Mouse (Mus musculus): Measurements from ENCODE around the gene Creb1. TPM values are rescaled to one million over a fixed set of nuclear protein-coding genes. Genes with fewer than 3 reads are reported as not detected.
A peak's percentile ranks its signal among the peaks of the same experiment; 100 is the strongest.

The Creb1 gene
- 7.6 and 14.2 TPM in 2 replicates for polyA plus RNA-seq (2012; rRNA removed)

DNA sequence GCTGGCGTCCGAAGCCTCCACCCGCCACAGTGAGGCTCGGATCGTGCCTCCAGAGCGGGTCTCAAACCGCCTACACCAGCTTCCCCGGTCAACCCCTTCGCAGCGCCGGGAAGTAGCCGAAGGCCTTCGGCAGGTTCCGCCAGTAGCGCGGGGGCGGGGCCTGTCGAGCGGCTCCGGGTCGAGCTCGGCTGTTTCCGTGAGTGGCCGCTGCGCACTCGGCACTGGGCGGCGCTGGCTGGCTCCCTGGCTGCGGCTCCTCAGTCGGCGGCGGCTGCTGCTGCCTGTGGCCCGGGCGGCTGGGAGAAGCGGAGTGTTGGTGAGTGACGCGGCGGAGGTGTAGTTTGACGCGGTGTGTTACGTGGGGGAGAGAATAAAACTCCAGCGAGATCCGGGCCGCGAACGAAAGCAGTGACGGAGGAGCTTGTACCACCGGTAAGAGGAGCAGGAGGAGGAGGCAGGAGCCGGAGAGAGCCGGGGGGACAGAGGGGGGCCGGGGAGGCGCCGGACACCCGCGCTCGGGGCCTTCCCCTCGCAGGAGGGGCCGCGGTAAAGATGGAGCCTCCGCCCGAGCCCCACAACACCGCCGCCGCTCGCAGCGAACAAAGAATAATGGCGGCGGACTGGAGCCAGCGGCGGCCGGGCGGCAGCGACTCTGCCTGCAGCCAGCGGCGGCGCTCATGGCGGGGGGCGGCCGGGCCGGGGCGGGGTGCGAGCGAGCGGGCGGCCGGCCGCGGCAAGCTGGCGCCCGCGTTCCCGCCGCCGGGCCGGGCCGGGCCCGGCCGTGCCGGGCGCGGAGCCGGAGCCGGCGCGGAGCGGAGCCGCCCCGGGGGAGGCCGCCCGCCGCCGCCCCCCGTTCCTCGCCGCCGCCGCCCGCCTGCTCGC, at the start of gene Creb1:
Gene Creb1, plus strand, starts transcription at position 57 of the 882 bp plus-strand sequence.
- WGBS: 1% methylated on average over 113 of the region's 119 CpGs
- peak; percentile 82 for DNase-seq (ENCODE audit: low read depth, low spot score)

DNA sequence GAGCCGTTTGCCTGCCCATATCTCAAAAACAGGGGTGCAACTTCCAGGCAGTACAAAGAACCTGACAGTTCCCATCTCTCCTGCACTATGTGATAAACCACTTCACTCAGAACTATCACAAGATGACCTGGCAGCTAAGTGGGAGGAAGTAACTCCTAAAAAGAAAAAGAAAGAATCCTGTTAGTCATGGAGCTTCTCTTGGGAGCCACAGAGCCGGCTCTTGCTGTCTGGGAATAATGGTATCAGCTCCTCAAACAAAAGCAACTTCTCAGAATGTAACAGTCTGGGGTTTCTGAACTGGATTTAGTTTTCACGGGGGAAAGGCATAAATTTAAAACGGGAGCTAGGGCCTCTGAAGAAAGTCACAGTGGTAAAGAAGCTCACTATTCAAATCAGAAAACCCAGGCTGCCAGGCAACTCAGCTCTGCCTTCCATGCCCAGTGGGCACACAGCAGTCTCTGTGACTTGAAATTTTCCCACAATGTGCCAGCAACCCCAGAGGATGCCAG, 43.9 kb upstream of the Creb1 start:
- 45% methylated on average over 4 of the region's 4 CpGs for WGBS

DNA sequence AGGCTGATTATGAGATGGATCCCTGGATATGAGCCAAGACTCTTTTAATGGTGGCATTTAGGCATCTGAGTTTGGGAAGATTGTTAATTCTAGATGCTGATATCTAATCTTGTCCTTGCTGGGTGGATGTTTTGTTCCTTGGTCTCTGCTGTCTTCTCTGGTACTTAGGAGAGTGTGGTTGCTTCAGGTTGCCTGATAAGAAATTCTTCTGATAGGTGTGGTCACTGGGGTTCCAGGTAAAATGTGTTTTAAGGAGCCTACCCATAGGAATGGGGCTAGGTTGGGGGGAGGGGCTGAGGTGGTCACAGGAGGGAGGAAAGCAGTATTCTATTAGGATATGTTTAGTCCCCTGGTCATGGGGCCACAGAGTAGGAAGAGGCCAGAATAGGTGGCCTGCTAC, 35.6 kb upstream of the Creb1 start:
- no peak for DNase-seq (ENCODE audit: low read depth, low spot score)

More for the DNA sequence above, 43.9 kb upstream of the Creb1 start:
- DNase-seq (ENCODE audit: low read depth, low spot score): no peak

DNA sequence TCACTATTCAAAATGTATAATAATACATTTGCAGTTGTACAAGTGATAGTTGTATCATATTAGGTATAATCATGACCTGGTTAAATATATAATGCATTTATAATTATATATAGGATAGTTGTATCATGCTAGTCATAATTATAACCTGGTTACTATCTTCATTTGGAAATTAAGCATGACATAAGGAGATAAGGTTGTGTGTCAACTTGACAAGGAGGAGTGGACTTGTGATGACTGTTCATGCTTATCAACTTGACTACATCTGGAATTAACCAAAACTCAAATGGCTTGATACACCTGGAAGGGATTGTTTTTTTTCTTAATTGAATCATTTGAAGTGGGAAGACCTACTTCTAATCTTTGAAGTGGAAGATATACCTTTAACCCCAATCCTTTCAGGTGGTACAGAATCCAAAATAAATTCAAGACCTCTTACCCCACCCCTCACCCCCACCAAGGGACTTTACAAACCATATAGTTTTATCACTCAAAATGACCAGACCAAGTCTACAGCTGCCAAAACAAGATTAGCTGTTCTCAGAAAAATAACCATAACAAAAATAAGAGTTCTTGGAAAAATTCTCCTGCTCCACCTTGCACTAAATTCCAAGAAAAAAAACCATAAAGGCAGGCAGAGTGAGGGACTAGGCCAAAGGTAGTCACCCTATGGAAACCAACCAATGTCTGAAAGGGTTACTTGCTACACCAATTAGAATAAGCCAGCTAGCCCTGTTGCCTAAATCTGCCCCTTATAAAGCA, 30.9 kb upstream of the Creb1 start:
- no peak for DNase-seq (ENCODE audit: low read depth, low spot score)

DNA sequence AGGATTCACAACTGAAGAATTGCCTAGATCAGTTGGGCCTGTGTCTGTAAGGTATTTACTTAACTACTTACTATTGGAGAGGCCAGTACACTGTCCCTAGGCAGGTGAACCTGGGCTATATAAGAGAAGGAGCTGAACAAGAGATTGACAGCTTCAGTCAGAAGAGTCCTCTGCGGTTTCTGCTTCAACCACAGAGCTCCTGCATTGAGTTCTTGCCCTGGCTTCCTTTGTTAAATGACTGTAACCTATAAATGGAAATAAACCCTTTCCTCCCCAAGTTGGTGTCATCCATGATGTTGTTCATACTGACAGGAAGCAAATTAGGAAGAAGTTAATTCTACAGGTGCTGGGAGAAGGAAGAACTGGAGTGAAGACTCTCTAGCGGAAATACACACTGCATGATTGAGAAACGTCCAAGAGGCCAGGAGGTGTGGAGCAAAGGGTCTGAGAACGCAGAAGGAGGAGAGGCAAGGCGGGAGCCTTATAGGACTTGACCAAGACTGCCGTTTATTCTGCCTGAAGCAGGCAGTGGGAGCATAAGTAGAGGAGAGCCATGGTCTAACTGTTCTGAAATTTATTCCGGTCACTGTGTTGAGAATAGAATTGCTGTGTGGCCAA, 23.9 kb upstream of the Creb1 start:
- DNase-seq (ENCODE audit: low read depth, low spot score): no peak
- 77% methylated on average over 7 of the region's 7 CpGs for WGBS

DNA sequence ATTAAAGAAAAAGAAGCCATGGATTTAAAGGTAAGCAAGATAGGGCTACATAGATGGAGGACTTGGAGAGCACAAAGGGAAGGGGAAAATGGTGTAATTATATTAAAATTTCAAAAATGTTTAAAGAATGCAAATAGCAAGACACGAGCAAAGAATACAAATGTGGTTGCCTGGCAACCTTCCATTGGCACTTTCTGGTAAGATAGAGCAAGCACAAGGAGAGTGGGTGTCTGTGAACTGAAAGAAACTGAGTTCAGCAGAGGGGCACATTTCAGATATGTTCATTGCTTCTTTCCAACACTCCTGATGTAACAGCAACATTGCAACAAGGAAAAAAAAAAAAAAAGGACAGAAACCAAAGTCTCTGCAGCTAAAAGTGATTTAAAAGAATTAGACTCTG, 22.8 kb upstream of the Creb1 start:
- 48% methylated on average over 1 of the region's 1 CpGs for WGBS
- no peak for DNase-seq (ENCODE audit: low read depth, low spot score)

DNA sequence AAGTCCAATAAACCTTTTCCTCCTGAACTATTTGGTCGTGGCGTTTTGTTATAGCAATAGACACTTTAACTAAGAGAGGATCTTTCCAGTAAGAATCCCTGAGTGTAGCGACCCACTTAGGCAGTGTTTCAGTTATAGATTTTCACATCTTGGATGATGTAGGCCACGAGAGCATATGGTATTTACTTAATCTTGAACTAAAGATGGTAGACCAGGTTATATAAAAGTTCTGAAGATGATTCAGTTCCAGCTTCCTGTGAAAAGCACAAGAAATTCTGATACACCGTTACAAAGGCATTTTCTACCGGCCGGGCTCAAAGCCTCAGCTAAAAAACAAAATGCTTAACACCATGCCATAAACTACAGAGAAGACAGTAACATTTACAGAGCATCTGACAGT, 18.3 kb upstream of the Creb1 start:
- WGBS: 79% methylated on average over 7 of the region's 7 CpGs
- no peak for DNase-seq (ENCODE audit: low read depth, low spot score)

DNA sequence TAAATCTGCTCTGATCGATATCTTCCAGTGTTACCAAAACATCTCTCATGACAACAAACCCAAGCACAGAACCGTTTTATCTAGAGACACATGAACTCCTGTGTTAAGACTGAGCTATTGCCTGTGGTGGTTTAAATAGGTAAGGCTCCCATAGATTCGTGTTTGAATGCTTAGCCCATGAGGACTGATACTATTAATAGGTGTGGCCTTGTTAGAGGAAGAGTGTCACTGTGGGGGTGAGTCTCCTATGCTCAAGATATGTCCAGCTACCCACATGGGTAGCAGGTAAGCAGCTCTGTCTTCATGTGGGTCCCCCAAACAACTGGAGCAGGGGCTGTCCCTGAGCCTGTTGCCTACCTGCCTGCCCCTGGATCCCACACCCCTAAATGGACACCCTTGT, 15.9 kb upstream of the Creb1 start:
- 70% methylated on average over 3 of the region's 3 CpGs for WGBS
- no peak for DNase-seq (ENCODE audit: low read depth, low spot score)

DNA sequence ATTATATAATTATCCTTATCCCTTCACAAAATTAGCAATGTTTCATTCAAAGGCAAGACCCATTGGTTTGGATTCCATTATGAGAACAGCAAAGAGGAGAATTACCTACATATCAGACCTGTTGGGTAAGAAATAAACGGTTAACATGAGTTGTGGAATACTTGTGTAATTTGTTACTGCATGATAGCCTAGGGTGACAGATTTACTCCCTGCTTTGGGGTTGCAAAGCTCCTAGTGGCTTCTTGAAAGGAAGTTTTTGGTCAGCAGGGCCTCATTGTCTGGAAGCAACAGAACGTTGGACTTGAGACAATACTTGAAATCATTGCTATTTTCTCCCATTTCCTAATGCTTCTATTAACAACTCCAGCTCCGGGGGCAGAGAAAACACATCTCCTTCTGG, 14.0 kb upstream of the Creb1 start:
- DNase-seq (ENCODE audit: low read depth, low spot score): no peak
- WGBS: 59% methylated on average over 3 of the region's 3 CpGs

DNA sequence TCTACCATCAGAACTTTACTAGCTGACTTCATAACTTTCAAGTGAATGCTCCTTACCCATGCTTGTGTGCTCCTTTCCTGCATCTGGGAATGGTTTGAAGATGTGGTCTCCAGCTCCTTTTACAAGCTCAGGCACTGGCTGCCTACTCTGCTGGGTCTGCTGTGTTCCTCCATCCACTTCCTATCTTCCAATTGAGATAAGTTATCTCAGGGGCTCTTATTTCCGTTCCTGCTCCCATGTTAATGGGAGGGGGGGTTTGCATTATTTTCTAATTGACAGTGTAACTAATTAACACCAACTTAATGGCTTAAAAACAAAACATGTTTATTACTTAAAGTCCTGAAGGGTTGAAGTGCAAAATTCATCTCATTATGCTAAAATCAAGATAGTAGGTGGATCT, 13.1 kb upstream of the Creb1 start:
- WGBS: 74% methylated on average over 1 of the region's 1 CpGs
- no peak for DNase-seq (ENCODE audit: low read depth, low spot score)

DNA sequence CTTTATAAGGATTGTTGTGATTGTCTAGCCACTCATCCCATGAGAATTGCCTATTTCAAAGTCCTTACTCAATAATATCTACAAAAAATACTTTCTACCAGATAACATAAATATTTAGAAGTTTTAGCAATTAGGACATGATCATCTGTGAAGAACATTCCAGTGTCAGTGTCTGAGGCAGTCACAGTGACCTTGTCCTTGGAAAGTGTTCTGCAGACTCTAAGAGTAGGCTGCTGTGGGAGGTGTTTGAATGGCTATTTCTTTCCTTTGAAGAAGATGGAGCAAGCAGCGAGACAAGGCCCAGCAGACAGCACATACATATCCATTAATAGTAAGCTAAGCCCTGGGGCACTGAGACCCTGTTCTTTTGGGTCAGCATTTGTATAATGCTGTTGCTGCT, 12.5 kb upstream of the Creb1 start:
- DNase-seq (ENCODE audit: low read depth, low spot score): no peak
- 63% methylated on average over 1 of the region's 1 CpGs for WGBS

DNA sequence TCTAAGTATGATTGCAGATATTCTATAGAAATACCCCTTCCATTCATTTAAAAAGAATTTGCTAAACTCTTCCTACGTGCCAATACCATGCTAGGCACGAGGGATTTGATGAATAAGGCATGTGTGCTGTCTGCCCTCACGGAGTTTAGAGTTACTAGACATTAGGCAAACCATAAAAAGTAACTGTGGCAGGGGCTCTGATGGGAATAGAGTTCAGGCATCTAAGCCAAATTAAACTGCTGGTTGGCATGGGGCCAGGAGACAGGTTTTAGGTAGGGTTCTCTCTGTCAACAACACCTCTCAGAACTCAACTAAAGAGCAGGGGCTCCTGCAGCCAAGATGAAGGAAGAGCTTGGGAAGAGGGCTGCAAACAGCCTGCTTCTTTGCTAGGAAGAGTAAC, 10.7 kb upstream of the Creb1 start:
- no peak for DNase-seq (ENCODE audit: low read depth, low spot score)
- WGBS: 30% methylated on average over 3 of the region's 3 CpGs

DNA sequence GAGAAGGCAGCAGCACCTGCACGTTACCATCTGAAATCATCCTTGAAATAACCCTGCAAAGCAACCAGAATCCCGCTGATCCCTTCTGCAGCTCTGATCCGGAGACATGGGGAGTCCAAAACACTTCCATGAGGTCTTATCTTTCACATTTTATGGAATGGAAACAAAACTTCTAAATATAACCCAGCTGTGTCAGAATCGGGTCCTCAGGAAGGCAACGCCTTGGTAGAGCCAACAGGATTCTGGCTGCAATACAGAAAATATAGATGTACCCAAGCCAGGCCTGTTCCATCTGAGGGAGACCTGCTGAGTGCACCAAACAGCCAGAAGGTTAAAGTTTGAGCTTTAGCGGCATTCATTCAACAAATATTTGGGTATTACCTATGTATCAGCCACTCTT, 9.8 kb upstream of the Creb1 start:
- no peak for DNase-seq (ENCODE audit: low read depth, low spot score)
- 70% methylated on average over 6 of the region's 6 CpGs for WGBS

DNA sequence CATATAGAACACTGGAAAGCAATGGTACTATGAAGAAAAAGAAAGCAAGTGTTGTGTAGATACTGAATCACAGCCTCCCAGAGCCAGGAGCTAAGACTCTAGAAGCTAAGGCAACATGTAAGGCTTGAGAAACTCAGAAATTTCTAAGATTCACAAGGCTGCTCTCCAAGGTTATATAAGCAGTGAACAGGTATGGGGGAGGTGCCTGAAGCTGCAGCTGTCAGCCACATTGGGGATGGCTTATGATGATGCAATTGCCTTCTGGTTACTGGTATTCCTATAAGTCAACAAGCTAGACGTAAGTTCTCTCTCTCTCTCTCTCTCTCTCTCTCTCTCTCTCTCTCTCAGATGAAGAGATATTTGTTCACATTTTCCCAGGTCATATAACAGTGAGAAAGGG, 9.3 kb upstream of the Creb1 start:
- WGBS: 54% methylated on average over 1 of the region's 1 CpGs
- no peak for DNase-seq (ENCODE audit: low read depth, low spot score)

DNA sequence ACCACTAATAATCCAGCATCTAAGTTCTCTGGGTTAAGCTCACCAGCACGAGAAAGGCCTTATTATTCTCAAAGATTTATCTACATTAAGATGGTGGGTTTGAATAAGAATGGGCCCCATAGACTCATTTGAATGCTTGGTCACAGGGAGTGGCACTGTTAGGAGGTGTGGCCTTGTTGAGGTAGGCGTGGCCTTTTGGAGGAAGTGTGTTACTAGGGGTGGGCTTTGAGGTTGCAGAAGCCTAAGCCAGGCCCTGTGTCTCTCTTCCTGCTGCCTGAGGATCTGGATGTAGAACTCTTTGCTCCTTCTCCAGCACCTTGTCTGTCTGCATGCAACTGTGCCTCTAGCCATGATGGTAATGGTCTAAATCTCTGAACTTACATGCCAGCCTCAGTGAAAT, 7.8 kb upstream of the Creb1 start:
- no peak for DNase-seq (ENCODE audit: low read depth, low spot score)
- WGBS: 84% methylated on average over 2 of the region's 2 CpGs

DNA sequence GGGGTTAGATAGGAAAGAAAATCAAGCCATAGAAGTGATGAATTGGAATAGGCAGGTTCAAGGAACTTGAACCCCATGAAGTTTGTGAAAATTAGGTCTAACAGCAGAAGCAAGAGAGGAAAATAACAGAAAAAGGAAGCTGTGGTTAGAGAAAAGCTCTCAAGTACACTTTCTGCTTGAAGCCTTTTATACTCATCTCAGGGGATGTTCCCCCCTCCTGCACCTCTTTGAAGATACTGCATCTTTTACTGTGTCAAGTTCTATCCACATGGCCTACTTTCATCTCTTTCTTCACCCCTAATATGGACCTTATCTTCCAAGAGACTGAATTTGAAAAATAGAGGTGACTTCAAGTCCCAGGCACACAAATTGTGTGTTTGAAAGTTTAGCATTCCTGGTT, 4.8 kb upstream of the Creb1 start:
- no peak for DNase-seq (ENCODE audit: low read depth, low spot score)

DNA sequence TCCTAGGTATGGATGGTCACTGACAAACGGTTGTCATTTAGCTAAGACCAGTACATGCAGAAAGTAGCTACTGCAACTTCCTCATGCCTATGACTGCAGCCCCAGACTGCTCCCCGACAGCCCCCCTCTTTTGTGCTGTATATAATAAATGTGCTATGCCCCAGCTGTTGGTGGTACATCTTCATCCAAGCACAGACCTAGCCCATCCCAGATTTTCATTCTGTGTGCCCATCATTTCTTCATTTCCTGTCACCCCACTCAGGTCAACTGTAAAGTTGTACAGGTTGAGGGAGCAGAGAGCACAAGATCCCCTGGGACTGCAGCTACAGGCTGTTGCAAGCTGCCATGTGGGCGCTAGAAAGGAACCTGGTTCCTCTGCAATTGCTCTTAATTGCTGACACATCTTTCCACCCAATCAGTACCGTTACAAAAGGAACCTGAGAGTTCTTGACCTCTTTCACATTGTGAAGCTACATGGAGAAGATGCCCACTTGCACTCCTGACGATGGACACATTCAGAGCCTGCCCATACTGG, 2.6 kb upstream of the Creb1 start:
- no peak for DNase-seq (ENCODE audit: low read depth, low spot score)
- WGBS: 84% methylated on average over 5 of the region's 5 CpGs

DNA sequence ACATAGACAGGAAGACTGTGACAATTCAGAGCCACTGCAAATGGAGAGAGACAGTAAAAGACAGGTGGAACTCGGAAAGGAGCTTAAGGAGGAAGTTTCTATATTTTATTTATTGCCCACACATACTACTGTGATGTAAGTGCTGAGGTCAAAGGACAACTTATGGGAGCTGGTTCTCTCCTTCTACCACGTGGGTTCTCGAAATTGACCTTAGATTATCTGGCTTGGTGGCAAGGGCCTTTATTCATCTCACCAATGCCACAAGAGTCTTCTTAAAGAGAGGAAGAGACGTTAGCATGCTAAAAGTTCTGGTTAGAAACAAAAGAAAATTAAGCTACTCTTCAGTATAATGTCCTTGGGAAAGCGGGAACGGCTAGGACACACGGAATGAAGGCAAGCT, 897 bp upstream of the Creb1 start:
- 6% methylated on average over 7 of the region's 7 CpGs for WGBS
- DNase-seq (ENCODE audit: low read depth, low spot score): no peak

DNA sequence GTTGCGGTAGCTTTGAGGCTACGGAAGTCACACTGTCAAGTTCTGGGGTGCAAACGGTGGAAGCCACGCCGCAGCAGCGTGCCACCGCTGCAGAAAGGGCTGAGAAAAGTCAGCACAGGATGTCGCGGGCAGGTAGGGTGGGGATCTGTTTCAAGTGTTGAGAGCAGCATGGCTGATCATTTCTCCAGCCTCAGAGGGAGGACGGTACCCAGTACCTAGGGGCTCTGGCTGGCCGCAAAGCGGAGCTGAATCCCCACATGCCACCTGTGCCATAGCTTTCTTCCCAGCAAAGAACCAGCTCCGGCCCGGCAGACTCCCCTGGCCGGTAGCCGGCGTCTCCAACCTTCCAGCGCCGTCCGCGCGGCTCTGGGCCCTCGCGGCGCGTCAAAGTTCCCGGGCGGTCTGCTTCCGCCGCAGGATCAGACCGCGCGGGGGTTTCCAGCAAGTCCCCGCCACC, 350 bp upstream of the Creb1 start:
- no peak for DNase-seq (ENCODE audit: low read depth, low spot score)
- under 1% methylated on average over 34 of the region's 34 CpGs for WGBS

Measured in large intestine, adult 2 months (tissue).